Mouse (Mus musculus) liver, embryonic 14.5 days (tissue): ENCODE data around the gene Olfr1141. TPM values are rescaled to one million over a fixed set of nuclear protein-coding genes. Genes with fewer than 3 reads are reported as not detected.

Experiments
- ATAC-seq: fragments of 200-750 bp; cut with Nextera tagmentation; 2 replicates; pipeline ENCODE4 v1.8.0; 2017; ENCODE audit warnings: moderate number of reproducible peaks, mild to moderate bottlenecking, moderate library complexity; ENCODE audit not compliant: insufficient read depth
- DNase-seq, 3 experiments: peaks; one replicate each; pipeline ENCODE4 v3.0.0-alpha.2; 2012 to 2013; ENCODE audit warnings: low read depth in 3 of 3, low spot score in 3 of 3
- H3K27ac ChIP-seq: fragments of 300-500 bp; sonication (generic); 2 replicates; pipeline ENCODE4 v1.5.1; 2014; ENCODE audit warnings: moderate library complexity, mild to moderate bottlenecking, control low read depth, inconsistent platforms
- H3K27me3 ChIP-seq: fragments of 300-500 bp; sonication (generic); 2 replicates; pipeline ENCODE4 v1.6.1; 2014; ENCODE audit warnings: mild to moderate bottlenecking, low read length, moderate library complexity; ENCODE audit not compliant: control insufficient read depth, insufficient read depth
- H3K36me3 ChIP-seq: fragments of 300-500 bp; sonication (generic); replicated peaks from 2 replicates; pipeline ENCODE4 v1.6.1; 2014; ENCODE audit warnings: low read depth; ENCODE audit not compliant: control insufficient read depth, insufficient read depth
- H3K4me1 ChIP-seq, 2 experiments: fragments of 200-500 bp in 1 of 2; fragments of 300-500 bp in 1 of 2; sonication (generic) in 1 of 2; replicated peaks; 2 replicates each; pipeline ENCODE4 v1.6.1; 2012 to 2014; ENCODE audit warnings: antibody characterized with exemption in 1 of 2, inconsistent platforms in 1 of 2, low read length in 1 of 2; ENCODE audit not compliant: control insufficient read depth in 2 of 2, insufficient read depth in 2 of 2
- H3K4me2 ChIP-seq: fragments of 300-500 bp; sonication (generic); 2 replicates; pipeline ENCODE4 v1.6.1; 2014; ENCODE audit warnings: low read depth, mild to moderate bottlenecking, control low read depth, moderate library complexity
- H3K4me3 ChIP-seq, 2 experiments: fragments of 200-500 bp in 1 of 2; fragments of 300-500 bp in 1 of 2; sonication (generic) in 1 of 2; 2 replicates each; pipeline ENCODE4 v1.5.1; 2012 to 2014; ENCODE audit warnings: low read depth in 2 of 2, low read length in 2 of 2, mild to moderate bottlenecking in 2 of 2, control low read depth in 1 of 2, inconsistent platforms in 1 of 2, moderate library complexity in 1 of 2; ENCODE audit not compliant: insufficient read depth in 1 of 2
- H3K9ac ChIP-seq: fragments of 300-500 bp; sonication (generic); replicated peaks from 2 replicates; pipeline ENCODE4 v1.6.1; 2014; ENCODE audit warnings: mild to moderate bottlenecking, control low read depth, moderate library complexity
- H3K9me3 ChIP-seq: fragments of 300-500 bp; sonication (generic); 2 replicates; pipeline ENCODE4 v1.6.1; 2016; ENCODE audit warnings: low read length, mixed read lengths; ENCODE audit not compliant: control insufficient read depth
- CTCF ChIP-seq: IDR thresholded peaks from 2 replicates; pipeline ENCODE4 v1.5.1; 2016; ENCODE audit warnings: antibody characterized with exemption, low read depth, control low read depth
- EP300 ChIP-seq: IDR thresholded peaks from 2 replicates; pipeline ENCODE4 v1.6.1; 2016; ENCODE audit warnings: antibody characterized with exemption, low read depth
- WGBS: fragments of 180-500 bp; shearing (Covaris S2); extraction: QIAGEN DNeasy Blood & Tissue Kit; methylation state at CpG from one replicate; pipeline ENCODE4 v1.1.7; 2014; ENCODE audit not compliant: insufficient replicate concordance; 5-methylcytosine and 5-hydroxymethylcytosine counted together
- polyA plus RNA-seq, 2 experiments: library from polyadenylated mRNA; depleted of rRNA in 1 of 2; stranded (reverse) in 1 of 2; unstranded in 1 of 2; fragments of >200 nt; fragmentation: Nextera tagmentation in 1 of 2; extraction: Ambion mirVana in 1 of 2; gene quantifications; 2 replicates each; pipeline versions ENCODE4 v1.2.1 to v1.2.3; 2012 to 2014

Gene Olfr1141
- polyA plus RNA-seq, 2 experiments: not detected

GRCm38 (mm10) chr2:87739878-87740277 is 13.9 kb downstream of the Olfr1141 start, which contains the start of gene Olfr1138:
Olfr1138 (minus strand) TSS chr2:87739978.
- no peaks in the 10 kb centered on the region for H3K36me3 ChIP-seq
- ATAC-seq: no peak
- H3K4me2 ChIP-seq: no peak within 1 kb of the TSS
- no peak within 1 kb of the TSS for H3K4me3 ChIP-seq
- H3K27me3 ChIP-seq: no peaks in the 10 kb centered on the region
- DNase-seq: no peak
- H3K27ac ChIP-seq: no peak within 1 kb of the TSS
- H3K4me1 ChIP-seq: no peaks in the 10 kb centered on the region
- TF ChIP-seq CTCF: no peak
- TF ChIP-seq EP300: no peak
- no peak within 1 kb of the TSS for H3K9ac ChIP-seq
- 46% methylated on average over 1 of the region's 1 CpGs for WGBS
- H3K9me3 ChIP-seq: no peaks in the 10 kb centered on the region

GRCm38 (mm10) chr2:87713079-87713478 is 40.7 kb downstream of the Olfr1141 start, which contains the start of gene Olfr1137:
Olfr1137 (minus strand) TSS chr2:87713179.
- H3K9me3 ChIP-seq: no peaks in the 10 kb centered on the region
- no peak within 1 kb of the TSS for H3K27ac ChIP-seq
- TF ChIP-seq CTCF: no peak
- H3K4me2 ChIP-seq: no peak within 1 kb of the TSS
- ATAC-seq (no peak), DNase-seq (no peak)
- no peak within 1 kb of the TSS for H3K9ac ChIP-seq
- no peaks in the 10 kb centered on the region for H3K4me1 ChIP-seq
- H3K27me3 ChIP-seq: no peaks in the 10 kb centered on the region
- no peaks in the 10 kb centered on the region for H3K36me3 ChIP-seq
- no peak within 1 kb of the TSS for H3K4me3 ChIP-seq

Other genes with a start within 250 kb of the Olfr1141 start
- gene Pramel6, start 247.4 kb downstream of the Olfr1141 start, polyA plus RNA-seq (2012; rRNA removed): not detected in 2 replicates
- not detected in 2 replicates for gene Pramel6, start 247.4 kb downstream of the Olfr1141 start, polyA plus RNA-seq (2014; fragmentation: Nextera tagmentation; extraction: Ambion mirVana)
- not detected in 2 replicates for gene Olfr153, start 222.2 kb downstream of the Olfr1141 start, polyA plus RNA-seq (2012; rRNA removed)
- gene Olfr153, start 222.2 kb downstream of the Olfr1141 start, polyA plus RNA-seq (2014; fragmentation: Nextera tagmentation; extraction: Ambion mirVana): not detected in 2 replicates
- gene Olfr1128, start 208.4 kb downstream of the Olfr1141 start, polyA plus RNA-seq (2012; rRNA removed): not detected in 2 replicates
- not detected in 2 replicates for gene Olfr1128, start 208.4 kb downstream of the Olfr1141 start, polyA plus RNA-seq (2014; fragmentation: Nextera tagmentation; extraction: Ambion mirVana)
- not detected in 2 replicates for gene Olfr1129, start 180.1 kb downstream of the Olfr1141 start, polyA plus RNA-seq (2012; rRNA removed)
- gene Olfr1129, start 180.1 kb downstream of the Olfr1141 start, polyA plus RNA-seq (2014; fragmentation: Nextera tagmentation; extraction: Ambion mirVana): not detected in 2 replicates
- gene Olfr1130, start 147.8 kb downstream of the Olfr1141 start, polyA plus RNA-seq (2012; rRNA removed): not detected in 2 replicates
- gene Olfr1130, start 147.8 kb downstream of the Olfr1141 start, polyA plus RNA-seq (2014; fragmentation: Nextera tagmentation; extraction: Ambion mirVana): not detected in 2 replicates
- gene Olfr1131, start 126.9 kb downstream of the Olfr1141 start, polyA plus RNA-seq (2012; rRNA removed): not detected in 2 replicates
- not detected in 2 replicates for gene Olfr1131, start 126.9 kb downstream of the Olfr1141 start, polyA plus RNA-seq (2014; fragmentation: Nextera tagmentation; extraction: Ambion mirVana)
- not detected in 2 replicates for gene Olfr1132, start 116.5 kb downstream of the Olfr1141 start, polyA plus RNA-seq (2012; rRNA removed)
- not detected in 2 replicates for gene Olfr1132, start 116.5 kb downstream of the Olfr1141 start, polyA plus RNA-seq (2014; fragmentation: Nextera tagmentation; extraction: Ambion mirVana)
- not detected in 2 replicates for gene Olfr1133, start 106.6 kb downstream of the Olfr1141 start, polyA plus RNA-seq (2012; rRNA removed)
- gene Olfr1133, start 106.6 kb downstream of the Olfr1141 start, polyA plus RNA-seq (2014; fragmentation: Nextera tagmentation; extraction: Ambion mirVana): not detected in 2 replicates
- not detected in 2 replicates for gene Olfr1134, start 95.5 kb downstream of the Olfr1141 start, polyA plus RNA-seq (2012; rRNA removed)
- gene Olfr1134, start 95.5 kb downstream of the Olfr1141 start, polyA plus RNA-seq (2014; fragmentation: Nextera tagmentation; extraction: Ambion mirVana): not detected in 2 replicates
- gene Olfr1135, start 80.3 kb downstream of the Olfr1141 start, polyA plus RNA-seq (2012; rRNA removed): not detected in 2 replicates
- gene Olfr1135, start 80.3 kb downstream of the Olfr1141 start, polyA plus RNA-seq (2014; fragmentation: Nextera tagmentation; extraction: Ambion mirVana): not detected in 2 replicates
- not detected in 2 replicates for gene Olfr1136, start 60.0 kb downstream of the Olfr1141 start, polyA plus RNA-seq (2012; rRNA removed)
- gene Olfr1136, start 60.0 kb downstream of the Olfr1141 start, polyA plus RNA-seq (2014; fragmentation: Nextera tagmentation; extraction: Ambion mirVana): not detected in 2 replicates
- gene Olfr1137, start 40.8 kb downstream of the Olfr1141 start, polyA plus RNA-seq (2012; rRNA removed): not detected in 2 replicates
- gene Olfr1137, start 40.8 kb downstream of the Olfr1141 start, polyA plus RNA-seq (2014; fragmentation: Nextera tagmentation; extraction: Ambion mirVana): not detected in 2 replicates
- not detected in 2 replicates for gene Olfr1138, start 14.0 kb downstream of the Olfr1141 start, polyA plus RNA-seq (2012; rRNA removed)
- not detected in 2 replicates for gene Olfr1138, start 14.0 kb downstream of the Olfr1141 start, polyA plus RNA-seq (2014; fragmentation: Nextera tagmentation; extraction: Ambion mirVana)
- not detected in 2 replicates for gene Olfr1140, start 10.2 kb downstream of the Olfr1141 start, polyA plus RNA-seq (2012; rRNA removed)
- not detected in 2 replicates for gene Olfr1140, start 10.2 kb downstream of the Olfr1141 start, polyA plus RNA-seq (2014; fragmentation: Nextera tagmentation; extraction: Ambion mirVana)
- not detected in 2 replicates for gene Olfr152, start 25.5 kb upstream of the Olfr1141 start, polyA plus RNA-seq (2012; rRNA removed)
- gene Olfr152, start 25.5 kb upstream of the Olfr1141 start, polyA plus RNA-seq (2014; fragmentation: Nextera tagmentation; extraction: Ambion mirVana): not detected in 2 replicates
- not detected in 2 replicates for gene Olfr1143, start 46.6 kb upstream of the Olfr1141 start, polyA plus RNA-seq (2012; rRNA removed)
- not detected in 2 replicates for gene Olfr1143, start 46.6 kb upstream of the Olfr1141 start, polyA plus RNA-seq (2014; fragmentation: Nextera tagmentation; extraction: Ambion mirVana)
- not detected in 2 replicates for gene Olfr1145, start 55.8 kb upstream of the Olfr1141 start, polyA plus RNA-seq (2012; rRNA removed)
- not detected in 2 replicates for gene Olfr1145, start 55.8 kb upstream of the Olfr1141 start, polyA plus RNA-seq (2014; fragmentation: Nextera tagmentation; extraction: Ambion mirVana)
- not detected in 2 replicates for gene Olfr1148, start 76.5 kb upstream of the Olfr1141 start, polyA plus RNA-seq (2012; rRNA removed)
- gene Olfr1148, start 76.5 kb upstream of the Olfr1141 start, polyA plus RNA-seq (2014; fragmentation: Nextera tagmentation; extraction: Ambion mirVana): not detected in 2 replicates
- gene Olfr1150-ps1, start 90.0 kb upstream of the Olfr1141 start, polyA plus RNA-seq (2012; rRNA removed): not detected in 2 replicates
- not detected in 2 replicates for gene Olfr1150-ps1, start 90.0 kb upstream of the Olfr1141 start, polyA plus RNA-seq (2014; fragmentation: Nextera tagmentation; extraction: Ambion mirVana)
- gene Olfr1151, start 101.9 kb upstream of the Olfr1141 start, polyA plus RNA-seq (2012; rRNA removed): not detected in 2 replicates
- gene Olfr1151, start 101.9 kb upstream of the Olfr1141 start, polyA plus RNA-seq (2014; fragmentation: Nextera tagmentation; extraction: Ambion mirVana): not detected in 2 replicates
- gene Olfr1152, start 112.5 kb upstream of the Olfr1141 start, polyA plus RNA-seq (2012; rRNA removed): not detected in 2 replicates
- not detected in 2 replicates for gene Olfr1152, start 112.5 kb upstream of the Olfr1141 start, polyA plus RNA-seq (2014; fragmentation: Nextera tagmentation; extraction: Ambion mirVana)
- gene Olfr1153, start 141.0 kb upstream of the Olfr1141 start, polyA plus RNA-seq (2012; rRNA removed): not detected in 2 replicates
- not detected in 2 replicates for gene Olfr1153, start 141.0 kb upstream of the Olfr1141 start, polyA plus RNA-seq (2014; fragmentation: Nextera tagmentation; extraction: Ambion mirVana)
- not detected in 2 replicates for gene Olfr1154, start 151.2 kb upstream of the Olfr1141 start, polyA plus RNA-seq (2012; rRNA removed)
- not detected in 2 replicates for gene Olfr1154, start 151.2 kb upstream of the Olfr1141 start, polyA plus RNA-seq (2014; fragmentation: Nextera tagmentation; extraction: Ambion mirVana)
- not detected in 2 replicates for gene Olfr1155, start 191.1 kb upstream of the Olfr1141 start, polyA plus RNA-seq (2012; rRNA removed)
- not detected in 2 replicates for gene Olfr1155, start 191.1 kb upstream of the Olfr1141 start, polyA plus RNA-seq (2014; fragmentation: Nextera tagmentation; extraction: Ambion mirVana)
- not detected in 2 replicates for gene Olfr1156, start 199.1 kb upstream of the Olfr1141 start, polyA plus RNA-seq (2012; rRNA removed)
- not detected in 2 replicates for gene Olfr1156, start 199.1 kb upstream of the Olfr1141 start, polyA plus RNA-seq (2014; fragmentation: Nextera tagmentation; extraction: Ambion mirVana)
- not detected in 2 replicates for gene Olfr1157, start 214.3 kb upstream of the Olfr1141 start, polyA plus RNA-seq (2012; rRNA removed)
- gene Olfr1157, start 214.3 kb upstream of the Olfr1141 start, polyA plus RNA-seq (2014; fragmentation: Nextera tagmentation; extraction: Ambion mirVana): not detected in 2 replicates
- not detected in 2 replicates for gene Olfr74, start 220.7 kb upstream of the Olfr1141 start, polyA plus RNA-seq (2012; rRNA removed)
- gene Olfr74, start 220.7 kb upstream of the Olfr1141 start, polyA plus RNA-seq (2014; fragmentation: Nextera tagmentation; extraction: Ambion mirVana): not detected in 2 replicates
- gene Olfr1158, start 236.1 kb upstream of the Olfr1141 start, polyA plus RNA-seq (2012; rRNA removed): not detected in 2 replicates
- not detected in 2 replicates for gene Olfr1158, start 236.1 kb upstream of the Olfr1141 start, polyA plus RNA-seq (2014; fragmentation: Nextera tagmentation; extraction: Ambion mirVana)